Mouse (Mus musculus) midbrain, embryonic 14.5 days (tissue): ENCODE data around the gene Zfp61. TPM values are rescaled to one million over a fixed set of nuclear protein-coding genes. Genes with fewer than 3 reads are reported as not detected.

Experiments
- ATAC-seq: fragments of 200-750 bp; cut with Nextera tagmentation; 2 replicates; pipeline ENCODE4 v1.8.0; 2017; ENCODE audit warnings: moderate number of reproducible peaks, moderate library complexity; ENCODE audit not compliant: low FRiP score, low TSS enrichment
- DNase-seq: peaks from one replicate; pipeline ENCODE4 v3.0.0-alpha.2; 2015
- H3K27ac ChIP-seq: fragments of 300-500 bp; sonication (generic); replicated peaks from 2 replicates; pipeline ENCODE4 v1.5.1; 2014; ENCODE audit warnings: mild to moderate bottlenecking, low read depth, low read length, moderate library complexity
- H3K27me3 ChIP-seq: fragments of 300-500 bp; sonication (generic); 2 replicates; pipeline ENCODE4 v1.6.1; 2014; ENCODE audit warnings: low read length, control low read depth, mixed read lengths; ENCODE audit not compliant: control insufficient read depth, insufficient read depth
- H3K36me3 ChIP-seq: fragments of 300-500 bp; sonication (generic); 2 replicates; pipeline ENCODE4 v1.6.1; 2014; ENCODE audit warnings: low read length, control low read depth; ENCODE audit not compliant: control insufficient read depth, insufficient read depth
- H3K4me1 ChIP-seq: fragments of 300-500 bp; sonication (generic); 2 replicates; pipeline ENCODE4 v1.6.1; 2014; ENCODE audit warnings: mild to moderate bottlenecking, antibody characterized with exemption, low read length, control low read depth; ENCODE audit not compliant: control insufficient read depth, insufficient read depth
- H3K4me2 ChIP-seq: fragments of 300-500 bp; sonication (generic); 2 replicates; pipeline ENCODE4 v1.6.1; 2014; ENCODE audit warnings: mild to moderate bottlenecking, low read length, moderate library complexity
- H3K4me3 ChIP-seq: fragments of 300-500 bp; sonication (generic); replicated peaks from 2 replicates; pipeline ENCODE4 v1.5.1; 2014; ENCODE audit warnings: low read depth, low read length
- H3K9ac ChIP-seq: fragments of 300-500 bp; sonication (generic); replicated peaks from 2 replicates; pipeline ENCODE4 v1.6.1; 2014; ENCODE audit warnings: mild to moderate bottlenecking, low read length, moderate library complexity
- H3K9me3 ChIP-seq: fragments of 300-500 bp; sonication (generic); 2 replicates; pipeline ENCODE4 v1.6.1; 2016; ENCODE audit warnings: low read length, control low read depth, mixed read lengths; ENCODE audit not compliant: control insufficient read depth
- WGBS: fragments of 180-500 bp; shearing (Covaris S2); extraction: QIAGEN DNeasy Blood & Tissue Kit; methylation state at CpG from one replicate; pipeline ENCODE4 v1.1.7; 2014; 5-methylcytosine and 5-hydroxymethylcytosine counted together
- polyA plus RNA-seq: library from polyadenylated mRNA; unstranded; fragments of >200 nt; fragmentation: Nextera tagmentation; extraction: Ambion mirVana; gene quantifications from 2 replicates; pipeline ENCODE4 v1.2.1, GENCODE M21; 2014

The Zfp61 gene
- polyA plus RNA-seq, 1 experiment from 2014 or later, result 34.3 TPM

DNA sequence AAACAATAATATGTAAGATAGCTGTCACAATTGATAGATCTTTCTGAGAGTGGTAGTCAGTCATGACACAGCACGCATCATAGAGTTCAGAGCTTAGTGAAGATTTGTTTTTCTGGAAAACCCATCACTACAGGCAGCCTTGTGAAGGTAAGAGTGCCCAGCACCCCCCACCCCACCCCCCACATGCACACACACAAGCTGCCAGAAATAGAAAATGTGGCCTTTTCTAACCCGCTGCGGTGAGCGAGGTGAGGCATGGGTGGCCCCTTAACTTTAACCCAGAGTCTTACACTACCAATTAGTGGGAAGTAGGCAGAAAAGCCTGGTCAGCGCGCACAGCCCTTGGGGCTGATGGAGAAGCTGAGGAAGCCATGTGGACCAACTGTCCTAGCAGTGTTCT lies 29.8 kb downstream of the Zfp61 start:
- 97% methylated on average over 6 of the region's 6 CpGs for WGBS
- peak overlapping the region; percentile 78 for H3K4me2 ChIP-seq

DNA sequence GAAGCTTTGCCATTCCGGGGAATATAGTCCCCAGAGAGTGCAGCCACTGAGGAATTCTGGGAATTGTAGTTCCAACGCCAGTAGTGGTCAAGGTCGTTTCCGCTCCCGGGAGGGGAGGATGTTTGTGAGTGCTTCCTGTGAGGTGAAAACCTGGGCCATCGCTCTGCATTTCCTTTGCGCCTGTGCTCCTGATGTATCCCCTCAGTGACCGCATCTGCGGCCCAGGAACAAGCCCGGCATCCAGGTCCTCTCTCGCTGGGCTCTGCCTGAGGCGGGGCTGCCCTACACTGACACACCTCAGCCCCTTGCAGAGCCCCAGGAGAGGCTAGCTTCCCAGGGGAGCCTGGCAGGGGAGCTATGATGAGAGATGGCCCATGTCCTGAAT lies 30.8 kb downstream of the Zfp61 start, which contains the start of gene Zfp93:
Gene Zfp93 (plus strand): TSS at position 133 of the 385 bp plus-strand sequence.
- Histone ChIP-seq H3K27ac (peak within 1 kb of the TSS; percentile 83), H3K36me3 (peaks cover 10% of the 10 kb centered on the region), H3K4me3 (peak within 1 kb of the TSS; percentile 61), H3K9me3 (no peaks in the 10 kb centered on the region), H3K4me2 (peak within 1 kb of the TSS; percentile 78), H3K27me3 (no peaks in the 10 kb centered on the region), H3K4me1 (peaks cover 3% of the 10 kb centered on the region; the same call in 1 of the 2 replicates), H3K9ac (peak within 1 kb of the TSS; percentile 68; the same call in 1 of the 2 replicates)
- DNase-seq (peak; percentile 96), ATAC-seq (peak; percentile 92)
- WGBS, result 0% methylated on average over 12 of the region's 12 CpGs

More for the DNA sequence above, 29.8 kb downstream of the Zfp61 start:
- Histone ChIP-seq H3K9me3 (no peaks in the 10 kb centered on the region), H3K27me3 (no peaks in the 10 kb centered on the region), H3K4me3 (no peak overlapping the region), H3K36me3 (peaks cover 10% of the 10 kb centered on the region), H3K27ac (no peak overlapping the region), H3K9ac (no peak overlapping the region), H3K4me1 (peaks cover 3% of the 10 kb centered on the region; the same call in 1 of the 2 replicates)
- ATAC-seq, result no peak
- DNase-seq, result no peak

DNA sequence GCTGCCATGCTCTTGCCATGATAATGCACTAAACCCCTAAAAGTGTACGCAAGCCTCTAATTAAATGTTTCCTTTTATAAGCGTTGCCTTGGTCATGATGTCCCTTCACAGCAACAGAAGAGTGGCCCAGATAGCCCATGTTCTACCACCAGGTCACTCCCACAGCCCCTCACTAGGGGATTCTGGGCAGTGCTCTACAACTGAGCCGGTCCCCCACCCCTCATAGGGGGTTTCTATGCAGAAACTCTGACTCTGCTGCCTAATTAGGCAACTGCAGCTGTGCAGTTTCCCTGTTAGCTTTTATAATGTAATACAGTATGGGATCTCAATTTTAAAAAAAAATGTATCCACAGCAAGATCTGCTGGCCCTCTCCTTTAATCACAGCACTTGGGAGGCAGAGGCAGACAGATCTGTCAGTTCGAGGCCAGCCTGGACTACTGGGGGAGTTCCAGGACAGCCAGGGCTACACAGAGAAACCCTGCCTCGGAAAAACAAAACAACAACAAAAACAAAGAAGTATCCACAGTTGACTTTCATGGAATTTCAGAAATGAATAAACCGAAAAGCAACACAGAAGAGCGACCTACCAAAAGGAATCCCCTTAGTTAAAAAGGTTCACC lies 31.3 kb downstream of the Zfp61 start:
- WGBS, result 36% methylated on average over 7 of the region's 7 CpGs

DNA sequence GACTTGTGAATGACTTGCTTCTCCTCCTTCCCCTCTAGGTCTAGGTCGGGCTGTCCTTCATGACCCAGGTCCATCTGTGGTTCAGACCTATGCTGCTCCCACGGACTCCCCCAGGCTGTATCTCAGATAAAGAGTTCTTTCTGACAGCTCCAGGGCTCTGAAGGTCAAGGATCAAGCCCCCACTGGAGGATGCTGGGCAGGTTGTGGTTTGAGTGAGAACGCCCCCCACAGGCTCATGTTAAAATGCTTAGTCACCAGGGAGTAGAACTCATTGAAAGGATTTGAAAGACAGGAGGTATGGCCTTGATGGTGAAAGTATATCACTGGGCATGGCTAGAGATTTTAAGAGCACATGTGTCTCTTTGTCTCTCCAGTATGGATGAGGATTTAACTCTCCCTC lies 31.8 kb downstream of the Zfp61 start:
- H3K27me3 ChIP-seq, result no peaks in the 10 kb centered on the region
- ATAC-seq, result 0 out of 2 replicates have a peak, but pooled peaks have one; percentile 5
- peaks cover 3% of the 10 kb centered on the region; the same call in 1 of the 2 replicates for H3K4me1 ChIP-seq
- 81% methylated on average over 3 of the region's 3 CpGs for WGBS
- no peaks in the 10 kb centered on the region for H3K9me3 ChIP-seq
- H3K9ac ChIP-seq, result no peak overlapping the region
- no peak overlapping the region for H3K4me2 ChIP-seq
- H3K27ac ChIP-seq, result no peak overlapping the region
- H3K36me3 ChIP-seq, result 0 out of 2 replicates have a peak, but pooled peaks cover 1% of the 10 kb centered on the region
- DNase-seq, result no peak
- H3K4me3 ChIP-seq, result no peak overlapping the region

More for the DNA sequence above, 31.3 kb downstream of the Zfp61 start:
- H3K4me2 ChIP-seq, result peak overlapping the region; percentile 78
- H3K27me3 ChIP-seq, result no peaks in the 10 kb centered on the region
- no peaks in the 10 kb centered on the region for H3K9me3 ChIP-seq
- ATAC-seq (peak; percentile 62), DNase-seq (no peak)
- H3K4me3 ChIP-seq, result peak overlapping the region; percentile 61
- peak overlapping the region; percentile 68; the same call in 1 of the 2 replicates for H3K9ac ChIP-seq
- peaks cover 5% of the 10 kb centered on the region for H3K36me3 ChIP-seq
- no peak overlapping the region for H3K27ac ChIP-seq
- H3K4me1 ChIP-seq, result peaks cover 3% of the 10 kb centered on the region; the same call in 1 of the 2 replicates

DNA sequence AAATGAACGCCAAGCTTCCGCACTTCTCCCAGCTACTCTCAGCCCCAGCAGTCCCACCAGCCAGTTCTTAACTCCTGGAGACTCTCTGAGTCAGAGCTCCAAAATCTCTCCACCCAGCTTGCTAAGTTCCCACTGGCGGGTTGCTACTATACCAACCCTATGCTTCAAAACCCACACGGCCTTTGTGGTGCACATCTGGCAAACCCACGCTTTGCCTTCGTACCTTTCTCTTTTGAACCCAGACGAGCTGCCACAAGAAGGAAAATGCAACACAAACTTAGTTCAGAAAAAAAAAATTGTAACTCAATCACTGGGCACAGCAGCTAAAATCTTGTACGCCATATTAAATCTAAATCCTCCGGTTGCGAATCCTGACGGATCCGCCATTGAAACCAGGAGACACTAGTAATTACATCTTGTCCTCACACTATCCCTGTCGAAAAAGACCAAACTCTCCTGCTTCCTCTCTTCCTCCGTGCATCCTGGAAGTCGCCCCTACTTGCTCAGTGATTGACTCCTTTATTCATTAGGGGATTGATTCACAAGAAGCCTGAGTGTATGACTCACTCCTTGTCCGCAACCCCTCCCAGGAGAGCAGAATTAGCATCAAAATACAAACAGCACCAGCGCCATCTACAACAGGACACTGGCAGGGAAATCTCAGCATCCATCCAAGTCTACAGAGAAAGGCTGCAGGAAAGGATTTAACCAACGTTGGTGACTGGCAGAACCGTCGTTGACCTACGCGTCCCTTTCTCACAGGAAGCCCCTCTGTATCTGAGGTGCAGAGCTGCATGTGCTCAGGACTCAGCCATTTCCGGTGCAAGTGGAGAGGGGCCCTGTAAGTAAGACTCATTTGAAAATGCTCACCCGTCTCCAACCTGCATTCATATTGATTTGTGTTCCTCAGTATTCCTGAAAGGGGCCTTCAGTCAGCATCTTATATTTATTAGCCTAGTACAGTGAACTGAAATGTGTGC lies 32.6 kb downstream of the Zfp61 start:
- H3K9me3 ChIP-seq, result no peaks in the 10 kb centered on the region
- H3K9ac ChIP-seq, result no peak overlapping the region
- H3K27ac ChIP-seq, result no peak overlapping the region
- H3K4me3 ChIP-seq, result no peak overlapping the region
- H3K4me1 ChIP-seq, result peaks cover 3% of the 10 kb centered on the region; the same call in 1 of the 2 replicates
- WGBS, result 64% methylated on average over 24 of the region's 24 CpGs
- no peak overlapping the region for H3K4me2 ChIP-seq
- H3K27me3 ChIP-seq, result no peaks in the 10 kb centered on the region
- ATAC-seq (no peak), DNase-seq (no peak)
- H3K36me3 ChIP-seq, result no peaks in the 10 kb centered on the region

DNA sequence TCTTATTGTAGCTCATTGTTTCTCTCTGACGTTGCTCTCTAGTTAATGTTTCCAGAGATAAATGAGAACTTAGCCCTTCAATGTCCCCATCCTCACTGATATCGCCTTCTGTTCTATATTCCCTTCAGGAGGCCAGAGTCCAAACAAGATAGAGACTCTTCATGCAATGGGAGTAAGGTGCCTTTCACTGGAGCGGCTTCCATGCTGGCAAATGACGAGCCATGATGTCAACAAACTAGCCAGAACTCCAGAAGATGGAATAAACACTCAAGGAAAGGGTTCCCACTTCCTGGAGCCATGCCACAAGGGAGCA lies 41.1 kb downstream of the Zfp61 start:
- 93% methylated on average over 4 of the region's 4 CpGs for WGBS
- ATAC-seq, result no peak

DNA sequence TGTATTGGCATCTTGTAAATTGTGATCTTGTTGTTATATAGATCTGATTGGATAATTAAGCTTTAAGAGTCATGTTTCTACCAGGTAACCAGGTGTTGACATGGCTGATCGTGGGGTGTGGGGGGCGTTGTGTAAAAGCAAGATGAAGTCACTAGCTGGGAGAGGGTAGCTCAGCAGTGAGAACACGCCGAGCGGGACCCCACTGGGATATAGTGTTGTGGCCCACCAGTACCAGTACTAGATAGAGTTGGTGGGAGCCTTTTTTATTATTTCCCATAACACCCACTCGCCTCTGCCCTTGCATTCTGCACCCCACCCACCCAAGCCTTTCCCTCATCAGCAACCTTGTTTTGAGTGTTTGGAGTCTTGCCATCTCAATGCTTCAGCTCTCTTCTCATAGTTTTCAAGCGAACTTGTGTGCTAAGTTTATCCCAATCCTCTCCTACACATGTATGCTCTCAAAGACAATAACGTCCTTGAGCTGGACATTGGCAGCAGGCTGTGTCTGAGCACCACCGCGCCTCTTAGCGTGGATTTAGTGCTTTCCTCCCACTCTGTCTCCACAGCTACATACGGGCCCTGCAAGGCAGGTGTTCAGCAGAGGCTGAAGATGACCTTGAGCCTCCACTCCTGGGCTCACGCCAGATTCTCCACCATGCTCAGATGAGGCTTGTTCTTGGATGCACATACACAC lies 41.6 kb downstream of the Zfp61 start:
- Histone ChIP-seq H3K4me3 (no peak overlapping the region), H3K27ac (no peak overlapping the region), H3K36me3 (peaks cover 18% of the 10 kb centered on the region), H3K4me1 (peaks cover 8% of the 10 kb centered on the region), H3K9ac (no peak overlapping the region), H3K27me3 (no peaks in the 10 kb centered on the region), H3K4me2 (no peak overlapping the region), H3K9me3 (no peaks in the 10 kb centered on the region)
- ATAC-seq, result no peak
- WGBS, result 91% methylated on average over 13 of the region's 13 CpGs
- no peak for DNase-seq

More for the DNA sequence above, 41.1 kb downstream of the Zfp61 start:
- Histone ChIP-seq H3K27ac (no peak overlapping the region), H3K4me3 (no peak overlapping the region), H3K36me3 (peaks cover 18% of the 10 kb centered on the region), H3K27me3 (no peaks in the 10 kb centered on the region), H3K4me2 (no peak overlapping the region), H3K9me3 (no peaks in the 10 kb centered on the region), H3K4me1 (peaks cover 6% of the 10 kb centered on the region), H3K9ac (no peak overlapping the region)
- DNase-seq, result no peak
